Mouse (Mus musculus) lung, embryonic 14.5 days (tissue): ENCODE measurements around the gene Prrg2. TPM values are rescaled to one million over a fixed set of nuclear protein-coding genes. Genes with fewer than 3 reads are reported as not detected.

Experiments used
- ATAC-seq: fragments of 200-750 bp; cut with Nextera tagmentation; 2 replicates; pipeline ENCODE4 v1.8.0; 2017; ENCODE audit warnings: mild to moderate bottlenecking, moderate TSS enrichment, moderate library complexity; ENCODE audit not compliant: insufficient read depth
- DNase-seq: peaks from one replicate; pipeline ENCODE4 v3.0.0-alpha.2; 2015
- H3K27ac ChIP-seq: fragments of 300-500 bp; sonication (generic); 2 replicates; pipeline ENCODE4 v1.5.1; 2014; ENCODE audit warnings: low read depth, mild to moderate bottlenecking, moderate library complexity
- H3K27me3 ChIP-seq: fragments of 300-500 bp; sonication (generic); 2 replicates; pipeline ENCODE4 v1.6.1; 2014; ENCODE audit warnings: low read length, control low read depth; ENCODE audit not compliant: insufficient read depth
- H3K36me3 ChIP-seq: fragments of 300-500 bp; sonication (generic); 2 replicates; pipeline ENCODE4 v1.6.1; 2014; ENCODE audit warnings: control low read depth; ENCODE audit not compliant: insufficient read depth
- H3K4me1 ChIP-seq: fragments of 300-500 bp; sonication (generic); 2 replicates; pipeline ENCODE4 v1.6.1; 2014; ENCODE audit warnings: antibody characterized with exemption, control low read depth; ENCODE audit not compliant: insufficient read depth
- H3K4me2 ChIP-seq: fragments of 300-500 bp; sonication (generic); 2 replicates; pipeline ENCODE4 v1.6.1; 2014; ENCODE audit warnings: mild to moderate bottlenecking
- H3K4me3 ChIP-seq: fragments of 300-500 bp; sonication (generic); 2 replicates; pipeline ENCODE4 v1.5.1; 2014; ENCODE audit warnings: low read depth, low read length
- H3K9ac ChIP-seq: fragments of 300-500 bp; sonication (generic); 2 replicates; pipeline ENCODE4 v1.6.1; 2014
- H3K9me3 ChIP-seq: fragments of 300-500 bp; sonication (generic); 2 replicates; pipeline ENCODE4 v1.6.1; 2016; ENCODE audit warnings: low read depth, low read length, control low read depth
- CTCF ChIP-seq: IDR thresholded peaks from 2 replicates; pipeline ENCODE4 v1.5.1; 2016; ENCODE audit warnings: antibody characterized with exemption, low read depth
- WGBS: fragments of 180-500 bp; shearing (Covaris S2); extraction: QIAGEN DNeasy Blood & Tissue Kit; methylation state at CpG from one replicate; pipeline ENCODE4 v1.1.7; 2014; 5-methylcytosine and 5-hydroxymethylcytosine counted together
- polyA plus RNA-seq: library from polyadenylated mRNA; unstranded; fragments of >200 nt; fragmentation: Nextera tagmentation; extraction: Ambion mirVana; gene quantifications from 2 replicates; pipeline ENCODE4 v1.2.1, GENCODE M21; 2014

Prrg2 gene
- polyA plus RNA-seq, 1 experiment from 2014 or later: 19.2 TPM

DNA sequence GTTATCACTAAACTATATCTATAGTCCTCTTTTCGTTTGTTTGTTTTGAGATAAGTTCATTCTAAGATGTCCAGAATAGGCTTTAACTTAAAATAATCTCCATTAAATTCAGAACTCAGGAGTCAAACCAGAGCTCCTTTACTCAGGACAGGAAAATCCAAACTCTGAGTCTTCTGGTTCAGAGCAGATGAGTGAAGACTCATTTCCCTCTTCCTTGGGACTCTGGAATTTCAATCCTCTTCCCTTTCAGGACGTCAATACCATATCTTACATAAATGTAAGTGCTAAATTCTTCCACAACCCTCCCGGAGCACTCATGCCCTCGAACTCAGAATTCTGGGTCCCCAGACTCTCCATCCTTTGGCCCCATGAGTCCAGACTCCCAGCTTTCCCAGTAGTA is 45.7 kb downstream of the Prrg2 start:
- WGBS: 0% methylated on average over 4 of the region's 4 CpGs
- no peaks in the 10 kb centered on the region for H3K27me3 ChIP-seq
- H3K9ac ChIP-seq: peak overlapping the region; percentile 92
- peaks cover 26% of the 10 kb centered on the region for H3K36me3 ChIP-seq
- peak overlapping the region; percentile 96 for H3K4me3 ChIP-seq
- no peaks in the 10 kb centered on the region for H3K9me3 ChIP-seq
- no peak for ATAC-seq
- peak overlapping the region; percentile 98 for H3K27ac ChIP-seq
- no peak for TF ChIP-seq CTCF
- DNase-seq: no peak
- peaks cover 15% of the 10 kb centered on the region for H3K4me1 ChIP-seq
- H3K4me2 ChIP-seq: peak overlapping the region; percentile 68

DNA sequence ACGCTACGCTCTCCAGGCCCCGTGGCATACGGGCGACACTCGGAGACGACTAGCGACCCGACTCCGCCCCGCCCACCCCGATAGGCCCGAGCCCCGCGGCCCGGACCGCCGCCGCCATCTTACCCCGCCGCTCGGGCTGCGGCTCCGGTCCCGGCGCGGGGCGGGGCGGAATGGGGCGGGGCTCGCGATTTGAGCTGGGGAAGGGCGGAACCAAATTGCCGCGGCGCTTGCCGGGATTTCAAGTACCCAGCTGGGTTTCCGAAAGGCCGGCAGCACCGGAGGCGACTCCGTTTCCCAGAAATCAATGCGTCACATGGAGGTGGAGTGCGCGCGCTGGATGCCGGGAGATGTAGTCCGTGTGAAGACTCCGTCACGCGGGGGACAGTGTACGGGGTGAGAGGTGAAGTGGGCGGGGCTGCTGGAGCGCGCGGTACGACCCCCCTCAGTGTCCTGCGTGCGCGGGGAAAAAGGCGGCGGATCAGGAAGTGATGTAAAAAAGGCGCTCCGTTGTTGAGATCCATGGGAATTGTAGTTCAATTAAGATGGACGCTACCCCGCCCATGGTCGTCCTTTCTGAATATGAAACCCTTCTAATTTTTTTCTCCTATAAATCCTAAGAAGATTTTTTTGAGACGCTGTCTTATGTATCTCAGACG is 46.4 kb downstream of the Prrg2 start, which contains the start of gene Scaf1:
Gene Scaf1 (minus strand): TSS at position 407 of the 656 bp plus-strand sequence.
- no peaks in the 10 kb centered on the region for H3K27me3 ChIP-seq
- H3K9me3 ChIP-seq: no peaks in the 10 kb centered on the region
- peaks cover 33% of the 10 kb centered on the region for H3K36me3 ChIP-seq
- peak within 1 kb of the TSS; percentile 68 for H3K4me2 ChIP-seq
- WGBS: under 1% methylated on average over 69 of the region's 69 CpGs
- peak within 1 kb of the TSS; percentile 92 for H3K9ac ChIP-seq
- peak; percentile 76 for ATAC-seq
- H3K27ac ChIP-seq: peak within 1 kb of the TSS; percentile 98
- peak; percentile 100 for DNase-seq
- H3K4me1 ChIP-seq: peaks cover 15% of the 10 kb centered on the region
- no peak for TF ChIP-seq CTCF
- peak within 1 kb of the TSS; percentile 96 for H3K4me3 ChIP-seq

DNA sequence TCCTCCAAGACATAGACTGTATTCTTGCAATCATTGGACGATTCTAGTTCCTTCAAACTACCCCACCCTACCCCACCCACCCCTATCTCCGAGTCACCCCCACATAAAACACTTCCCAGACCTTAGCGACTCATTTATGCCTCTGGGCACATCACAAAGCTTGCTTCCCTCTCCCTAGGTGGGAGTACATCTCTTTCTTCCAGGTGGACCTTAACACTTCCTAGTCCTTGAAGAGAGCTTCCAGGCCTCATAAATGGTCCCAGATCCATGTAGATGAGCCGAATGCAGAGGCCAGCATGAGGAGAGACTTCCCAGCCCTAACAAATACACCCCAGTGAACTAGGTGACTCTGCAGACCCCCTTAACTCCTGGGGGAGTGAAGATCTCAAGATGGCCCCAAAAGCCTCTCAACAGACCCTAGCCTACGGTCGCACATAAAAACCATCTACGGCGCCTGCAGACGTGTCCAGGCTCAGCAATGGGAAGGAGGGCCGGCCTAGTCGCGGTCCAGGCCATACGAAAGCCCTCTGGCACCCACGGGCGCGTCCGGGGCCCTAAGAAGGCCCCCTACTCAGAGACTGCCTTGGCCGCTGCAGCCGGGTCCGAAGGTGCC is 47.0 kb downstream of the Prrg2 start:
- Histone ChIP-seq H3K36me3 (peaks cover 39% of the 10 kb centered on the region), H3K9me3 (no peaks in the 10 kb centered on the region), H3K4me2 (peak overlapping the region; percentile 68), H3K27ac (peak overlapping the region; percentile 98), H3K9ac (peak overlapping the region; percentile 92), H3K4me3 (peak overlapping the region; percentile 96), H3K27me3 (no peaks in the 10 kb centered on the region), H3K4me1 (peaks cover 15% of the 10 kb centered on the region)
- DNase-seq (no peak), ATAC-seq (no peak; the same call in 1 of the 2 replicates)
- TF ChIP-seq CTCF: no peak
- WGBS: under 1% methylated on average over 20 of the region's 20 CpGs

DNA sequence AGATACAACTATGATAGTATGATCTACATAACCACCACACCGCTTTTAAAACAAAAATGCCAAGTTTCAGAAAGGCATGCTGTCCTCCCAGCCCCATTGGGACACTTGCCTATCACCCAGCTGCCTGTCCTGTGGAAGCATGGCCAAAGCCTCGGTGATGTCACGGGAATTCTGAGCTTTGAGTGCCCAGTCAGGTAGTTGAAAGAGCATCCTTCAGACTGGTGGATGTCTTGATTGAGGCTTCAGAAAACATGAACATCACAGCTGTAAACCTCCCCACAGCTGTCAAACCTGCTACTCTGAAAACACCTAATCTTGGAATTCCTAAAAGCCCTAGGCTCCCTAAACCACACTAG is 48.4 kb downstream of the Prrg2 start:
- Histone ChIP-seq H3K4me3 (peak overlapping the region; percentile 96), H3K4me1 (peaks cover 15% of the 10 kb centered on the region), H3K27ac (no peak overlapping the region), H3K9me3 (no peaks in the 10 kb centered on the region), H3K9ac (0 out of 2 replicates have a peak overlapping the region, but pooled peaks have one; percentile 92), H3K27me3 (no peaks in the 10 kb centered on the region), H3K36me3 (peaks cover 53% of the 10 kb centered on the region), H3K4me2 (peak overlapping the region; percentile 68; the same call in 1 of the 2 replicates)
- DNase-seq: no peak
- ATAC-seq: no peak
- no peak for TF ChIP-seq CTCF
- 92% methylated on average over 3 of the region's 3 CpGs for whole genome bisulfite sequencing

DNA sequence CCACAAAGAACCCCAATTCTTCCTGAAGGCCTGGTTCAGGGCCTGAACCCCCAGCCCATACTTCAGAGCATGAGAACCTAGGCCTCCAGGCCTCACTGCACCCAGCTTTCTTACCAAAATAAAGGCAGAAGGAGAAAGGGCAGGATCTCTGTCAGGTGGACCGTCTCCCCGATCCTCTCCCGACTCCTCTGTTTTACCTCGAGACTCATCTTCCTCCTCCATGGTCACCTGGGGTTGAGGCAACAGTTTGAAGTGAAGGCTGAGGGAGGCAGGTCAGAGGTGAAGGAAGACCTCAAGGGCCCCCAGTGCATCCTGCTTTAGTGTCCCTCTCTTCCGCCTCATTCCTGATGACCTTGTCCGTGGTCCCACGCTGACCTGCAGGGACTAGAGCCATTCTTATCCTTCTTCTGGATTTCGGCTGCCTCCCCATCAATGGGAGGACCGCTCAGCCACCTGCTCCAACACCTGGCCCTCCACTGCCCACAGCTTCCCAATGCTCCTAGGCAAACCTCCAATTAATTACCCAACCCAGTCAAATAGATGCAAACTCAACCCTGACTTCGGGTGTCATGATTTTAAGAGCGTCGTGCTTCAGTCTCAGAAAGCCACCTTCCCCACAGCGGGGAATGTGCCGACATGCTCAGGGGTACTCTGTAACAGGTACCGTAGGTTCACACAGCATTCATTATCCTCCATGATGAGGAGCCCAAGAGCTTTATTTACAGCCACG is 48.9 kb downstream of the Prrg2 start:
- DNase-seq (no peak), ATAC-seq (no peak)
- peaks cover 10% of the 10 kb centered on the region for H3K4me1 ChIP-seq
- peaks cover 58% of the 10 kb centered on the region for H3K36me3 ChIP-seq
- no peak overlapping the region for H3K4me3 ChIP-seq
- whole genome bisulfite sequencing: 96% methylated on average over 16 of the region's 16 CpGs
- H3K9me3 ChIP-seq: no peaks in the 10 kb centered on the region
- no peak overlapping the region for H3K4me2 ChIP-seq
- no peak overlapping the region for H3K27ac ChIP-seq
- TF ChIP-seq CTCF: no peak
- no peaks in the 10 kb centered on the region for H3K27me3 ChIP-seq
- H3K9ac ChIP-seq: no peak overlapping the region

DNA sequence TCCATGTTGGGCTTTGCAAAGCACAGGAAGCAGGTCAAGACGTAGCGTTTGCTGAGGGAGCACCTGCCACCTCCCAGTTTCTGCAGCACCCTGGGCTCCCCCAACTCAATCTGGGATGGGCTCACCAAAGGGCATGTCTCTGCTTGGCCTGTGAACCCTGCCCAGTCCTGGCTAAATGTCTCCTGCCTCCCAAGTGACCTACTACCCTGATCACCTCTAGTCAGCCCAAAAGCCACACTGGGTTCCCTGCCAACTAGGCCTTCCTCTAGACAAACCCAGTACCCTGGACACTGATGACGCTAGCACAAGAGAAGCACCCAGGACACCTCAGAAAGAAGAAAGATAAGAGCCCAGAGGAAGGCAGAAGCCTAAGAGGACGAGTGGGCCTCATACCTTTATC is 49.7 kb downstream of the Prrg2 start:
- H3K4me2 ChIP-seq: no peak overlapping the region
- H3K27me3 ChIP-seq: no peaks in the 10 kb centered on the region
- no peak overlapping the region for H3K9ac ChIP-seq
- peaks cover 65% of the 10 kb centered on the region for H3K36me3 ChIP-seq
- H3K27ac ChIP-seq: no peak overlapping the region
- 82% methylated on average over 4 of the region's 4 CpGs for WGBS
- no peak overlapping the region for H3K4me3 ChIP-seq
- no peak for TF ChIP-seq CTCF
- no peak for DNase-seq
- ATAC-seq: no peak
- peaks cover 8% of the 10 kb centered on the region for H3K4me1 ChIP-seq
- H3K9me3 ChIP-seq: no peaks in the 10 kb centered on the region

DNA sequence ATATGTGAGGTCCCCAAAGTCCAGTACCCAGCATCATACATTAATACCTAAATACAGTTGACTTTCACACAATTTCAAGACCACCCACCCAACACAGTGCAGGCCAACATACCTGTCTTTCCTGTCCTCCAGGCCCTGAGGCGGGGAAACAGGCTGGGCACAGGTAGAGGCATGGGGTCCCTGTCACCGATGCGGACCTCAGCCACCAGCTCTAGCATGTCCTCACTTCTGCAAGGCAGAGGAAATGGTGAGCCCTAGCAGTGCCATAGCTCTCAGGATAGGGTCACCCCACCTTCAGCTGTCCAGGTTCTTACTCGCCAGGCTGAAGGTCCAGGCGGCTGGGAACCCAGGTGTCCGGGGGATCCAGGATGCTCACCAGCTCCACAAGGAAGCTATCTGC is 50.5 kb downstream of the Prrg2 start:
- Histone ChIP-seq H3K9ac (no peak overlapping the region), H3K4me3 (no peak overlapping the region), H3K4me2 (no peak overlapping the region), H3K27ac (no peak overlapping the region), H3K27me3 (no peaks in the 10 kb centered on the region), H3K4me1 (peaks cover 8% of the 10 kb centered on the region), H3K36me3 (peaks cover 73% of the 10 kb centered on the region), H3K9me3 (no peaks in the 10 kb centered on the region)
- DNase-seq (no peak), ATAC-seq (no peak)
- 94% methylated on average over 6 of the region's 6 CpGs for WGBS
- no peak for TF ChIP-seq CTCF
